Mouse (Mus musculus) embryo, embryonic 11 days (tissue): Measurements from ENCODE around the gene Best3.
"Not testable (repeated sequence)": the region's sequence is repeated elsewhere in the genome, so short reads cannot be mapped to it uniquely, and the experiment has no call there.

ENCODE experiments used
- DNase-seq: peaks from one replicate; pipeline ENCODE4 v3.0.0-alpha.2; 2015

Gene Best3

GRCm38 (mm10) chr10:116980273-116980672, 5.8 kb upstream of the Best3 start:
- no peak for DNase-seq

GRCm38 (mm10) chr10:116980888-116981287, 5.2 kb upstream of the Best3 start:
- peak; percentile 43 for DNase-seq

- DNase-seq, result no peak
Observed at GRCm38 (mm10) chr10:116982526-116982925, 3.6 kb upstream of the Best3 start.

- DNase-seq, result no peak
Observed at GRCm38 (mm10) chr10:116984836-116985235, 1.3 kb upstream of the Best3 start.

- DNase-seq, result no peak
Observed at GRCm38 (mm10) chr10:116993971-116994370, 7.9 kb downstream of the Best3 start.

GRCm38 (mm10) chr10:116995162-116995561, 9.0 kb downstream of the Best3 start:
- no peak for DNase-seq

- DNase-seq, result no peak
Observed at GRCm38 (mm10) chr10:116995584-116996235, 9.6 kb downstream of the Best3 start.

- DNase-seq, result no peak
Observed at GRCm38 (mm10) chr10:116996236-116996600, 10.1 kb downstream of the Best3 start.

- no peak for DNase-seq
Observed at GRCm38 (mm10) chr10:116998716-116999455, 12.8 kb downstream of the Best3 start.

- no peak for DNase-seq
Observed at GRCm38 (mm10) chr10:117000975-117001374, 14.9 kb downstream of the Best3 start.

- no peak for DNase-seq
Observed at GRCm38 (mm10) chr10:117004695-117005094, 18.6 kb downstream of the Best3 start.

GRCm38 (mm10) chr10:117005707-117006464, 19.8 kb downstream of the Best3 start:
- no peak for DNase-seq

GRCm38 (mm10) chr10:117009691-117010090, 23.6 kb downstream of the Best3 start:
- DNase-seq, result no peak

- no peak for DNase-seq
Observed at GRCm38 (mm10) chr10:117011047-117011446, 24.9 kb downstream of the Best3 start.

GRCm38 (mm10) chr10:117013689-117014390, 27.7 kb downstream of the Best3 start:
- peak; percentile 79 for DNase-seq

GRCm38 (mm10) chr10:117014565-117014964, 28.5 kb downstream of the Best3 start:
- DNase-seq, result no peak

- DNase-seq, result no peak
Observed at GRCm38 (mm10) chr10:117018281-117018840, 32.2 kb downstream of the Best3 start.

- DNase-seq, result peak; percentile 86
Observed at GRCm38 (mm10) chr10:117021020-117021754, 35.1 kb downstream of the Best3 start.

GRCm38 (mm10) chr10:117023693-117024092, 37.6 kb downstream of the Best3 start:
- DNase-seq, result no peak

- DNase-seq, result not testable (repeated sequence)
Observed at GRCm38 (mm10) chr10:117025776-117026175, 39.7 kb downstream of the Best3 start.

GRCm38 (mm10) chr10:117026176-117026575, 40.1 kb downstream of the Best3 start:
- no peak for DNase-seq

GRCm38 (mm10) chr10:117031160-117031559, 45.0 kb downstream of the Best3 start:
- no peak for DNase-seq
